Mouse (Mus musculus) megakaryocyte, embryonic 14.5 days (primary cell): ENCODE results near the gene Arhgdig.

Source experiments
- FLI1 ChIP-seq: IDR thresholded peaks from 2 replicates; pipeline ENCODE4 v1.6.1; 2012; ENCODE audit warnings: low read length, inconsistent platforms, mixed read lengths
- GATA1 ChIP-seq: IDR thresholded peaks from 3 replicates; pipeline ENCODE4 v1.6.1; 2012; ENCODE audit warnings: mixed read lengths, low read length, inconsistent platforms, borderline replicate concordance

DNA sequence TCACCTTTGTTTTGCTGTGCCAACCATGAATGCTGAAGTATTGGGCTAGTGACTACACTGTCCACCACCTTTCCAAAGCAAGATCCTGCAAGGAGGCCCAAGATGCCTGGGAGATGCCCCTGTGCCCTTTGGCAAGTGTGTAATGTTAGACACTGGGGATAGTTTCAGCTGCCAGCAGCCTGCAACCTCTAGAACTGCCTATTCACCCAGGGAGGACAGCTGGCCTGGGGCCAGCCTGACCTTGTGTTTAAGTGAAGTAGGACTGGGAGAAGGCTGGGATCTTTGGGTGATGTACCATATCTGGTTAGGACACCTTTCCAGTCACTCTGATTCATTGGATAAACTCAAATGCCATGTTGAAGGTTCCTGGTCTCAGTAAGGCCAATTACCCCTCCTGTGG lies 5.6 kb downstream of the Arhgdig start:
- no peak for TF ChIP-seq GATA1
- no peak for TF ChIP-seq FLI1
